Mouse (Mus musculus) lung, embryonic 16.5 days (tissue): ENCODE measurements around the gene Igdcc4. TPM values are rescaled to one million over a fixed set of nuclear protein-coding genes. Genes with fewer than 3 reads are reported as not detected.
A peak's percentile ranks its signal among the peaks of the same experiment; 100 is the strongest.

Source experiments
- ATAC-seq: fragments of 200-750 bp; cut with Nextera tagmentation; 2 replicates; pipeline ENCODE4 v1.8.0; 2017; ENCODE audit warnings: low read depth, mild to moderate bottlenecking, moderate library complexity
- H3K27ac ChIP-seq: fragments of 300-500 bp; sonication (generic); 2 replicates; pipeline ENCODE4 v1.5.1; 2014; ENCODE audit warnings: mild to moderate bottlenecking, control low read depth, low read length
- H3K27me3 ChIP-seq: fragments of 300-500 bp; sonication (generic); 2 replicates; pipeline ENCODE4 v1.6.1; 2014; ENCODE audit warnings: low read depth, low read length, mixed read lengths; ENCODE audit not compliant: control insufficient read depth, insufficient read depth
- H3K36me3 ChIP-seq: fragments of 300-500 bp; sonication (generic); 2 replicates; pipeline ENCODE4 v1.6.1; 2014; ENCODE audit warnings: low read length; ENCODE audit not compliant: control insufficient read depth, insufficient read depth
- H3K4me1 ChIP-seq: fragments of 300-500 bp; sonication (generic); replicated peaks from 2 replicates; pipeline ENCODE4 v1.6.1; 2014; ENCODE audit warnings: low read length, mixed read lengths; ENCODE audit not compliant: control insufficient read depth, insufficient read depth
- H3K4me2 ChIP-seq: fragments of 300-500 bp; sonication (generic); 2 replicates; pipeline ENCODE4 v1.6.1; 2014; ENCODE audit warnings: low read depth, low read length, control low read depth
- H3K4me3 ChIP-seq: fragments of 300-500 bp; sonication (generic); 2 replicates; pipeline ENCODE4 v1.5.1; 2014; ENCODE audit warnings: mild to moderate bottlenecking, low read length, control low read depth
- H3K9ac ChIP-seq: fragments of 300-500 bp; sonication (generic); 2 replicates; pipeline ENCODE4 v1.6.1; 2014; ENCODE audit warnings: low read length, control low read depth
- H3K9me3 ChIP-seq: fragments of 300-500 bp; sonication (generic); 2 replicates; pipeline ENCODE4 v1.6.1; 2016; ENCODE audit warnings: low read length; ENCODE audit not compliant: control insufficient read depth
- WGBS: fragments of 180-500 bp; shearing (Covaris S2); extraction: QIAGEN DNeasy Blood & Tissue Kit; methylation state at CpG from one replicate; pipeline ENCODE4 v1.1.7; 2014; 5-methylcytosine and 5-hydroxymethylcytosine counted together
- polyA plus RNA-seq: library from polyadenylated mRNA; unstranded; fragments of >200 nt; fragmentation: Nextera tagmentation; extraction: Ambion mirVana; gene quantifications from 2 replicates; pipeline ENCODE4 v1.2.1, GENCODE M21; 2015

The Igdcc4 gene
- polyA plus RNA-seq, 1 experiment from 2014 or later: 11.3 TPM

- ATAC-seq: no peak
- Histone ChIP-seq H3K9me3 (no peaks in the 10 kb centered on the region), H3K36me3 (no peaks in the 10 kb centered on the region), H3K4me2 (no peak overlapping the region), H3K27me3 (no peaks in the 10 kb centered on the region), H3K27ac (no peak overlapping the region), H3K4me3 (no peak overlapping the region), H3K4me1 (peaks cover 21% of the 10 kb centered on the region), H3K9ac (no peak overlapping the region)
- 84% methylated on average over 3 of the region's 3 CpGs for WGBS
These were observed 76.2 kb downstream of the Igdcc4 start for GRCm38 (mm10) chr9:65177497-65177896.

DNA sequence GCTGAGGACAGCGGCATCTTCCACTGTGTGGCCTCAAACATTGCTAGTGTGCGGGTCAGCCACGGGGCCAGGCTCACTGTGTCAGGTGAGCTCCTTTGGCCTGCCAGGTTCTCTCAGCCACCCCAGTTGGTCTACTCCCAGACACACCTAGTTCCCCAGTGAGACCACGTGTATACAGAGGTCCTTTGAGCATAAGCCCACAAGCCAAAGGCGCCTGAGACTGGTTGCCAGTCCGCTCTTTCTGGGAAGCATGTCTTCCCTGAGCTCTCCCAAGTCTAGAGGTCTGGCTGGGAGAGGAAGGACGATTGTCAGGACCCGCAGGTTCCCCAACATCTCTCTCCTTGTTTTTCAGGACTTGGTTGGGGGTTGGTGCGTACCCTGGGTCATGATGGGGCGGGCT lies 76.6 kb downstream of the Igdcc4 start:
- H3K27me3 ChIP-seq: no peaks in the 10 kb centered on the region
- H3K9ac ChIP-seq: no peak overlapping the region
- H3K4me1 ChIP-seq: peaks cover 21% of the 10 kb centered on the region
- 65% methylated on average over 10 of the region's 10 CpGs for WGBS
- no peak for ATAC-seq
- no peak overlapping the region for H3K4me2 ChIP-seq
- H3K36me3 ChIP-seq: no peaks in the 10 kb centered on the region
- no peaks in the 10 kb centered on the region for H3K9me3 ChIP-seq
- no peak overlapping the region for H3K4me3 ChIP-seq
- no peak overlapping the region for H3K27ac ChIP-seq

DNA sequence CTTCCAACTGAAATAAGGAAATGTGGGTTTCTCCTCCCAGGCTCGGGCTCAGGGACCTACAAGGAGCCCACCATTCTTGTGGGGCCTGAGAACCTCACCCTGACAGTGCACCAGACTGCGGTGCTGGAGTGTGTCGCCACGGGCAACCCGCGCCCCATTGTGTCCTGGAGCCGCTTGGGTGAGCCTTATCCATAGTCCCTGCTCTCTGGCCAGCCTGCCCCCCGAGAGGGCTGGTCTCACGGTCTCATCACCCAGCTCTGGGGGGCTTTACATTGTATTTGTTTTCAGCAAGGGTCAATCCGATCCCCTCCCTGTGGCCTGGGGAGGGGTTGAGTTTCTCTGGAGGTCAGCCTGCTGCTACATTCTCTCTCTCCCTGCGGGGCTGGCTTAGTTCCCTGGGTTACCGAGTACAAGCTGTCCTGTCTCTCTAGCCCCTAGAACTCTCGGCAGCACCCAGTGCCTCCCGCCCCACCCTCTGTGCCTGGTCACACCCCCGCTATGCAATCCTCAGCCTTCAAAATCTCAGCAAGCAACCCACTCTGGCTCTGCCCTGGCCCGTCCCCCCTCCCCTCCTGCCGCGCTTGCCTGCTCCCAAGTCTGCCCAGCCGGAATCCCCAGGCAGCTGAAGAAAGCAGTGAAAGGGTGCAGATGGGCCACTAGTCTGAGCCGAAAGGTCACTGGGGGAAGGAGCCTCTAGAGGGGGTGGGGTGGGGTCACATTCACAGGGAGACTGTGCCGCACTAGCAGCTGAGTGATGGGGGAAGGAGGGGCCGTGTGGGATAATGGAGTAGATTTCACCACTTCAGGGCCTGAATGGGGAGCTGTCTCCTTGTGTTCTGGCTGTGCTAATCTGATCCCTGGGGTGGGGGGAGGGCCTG lies 77.3 kb downstream of the Igdcc4 start:
- no peaks in the 10 kb centered on the region for H3K27me3 ChIP-seq
- WGBS: 14% methylated on average over 22 of the region's 22 CpGs
- 0 out of 2 replicates have a peak overlapping the region, but pooled peaks have one; percentile 4 for H3K4me3 ChIP-seq
- ATAC-seq: peak; percentile 76
- peaks cover 21% of the 10 kb centered on the region for H3K4me1 ChIP-seq
- no peaks in the 10 kb centered on the region for H3K9me3 ChIP-seq
- H3K27ac ChIP-seq: no peak overlapping the region
- H3K36me3 ChIP-seq: no peaks in the 10 kb centered on the region
- H3K4me2 ChIP-seq: peak overlapping the region; percentile 37
- H3K9ac ChIP-seq: peak overlapping the region; percentile 33

DNA sequence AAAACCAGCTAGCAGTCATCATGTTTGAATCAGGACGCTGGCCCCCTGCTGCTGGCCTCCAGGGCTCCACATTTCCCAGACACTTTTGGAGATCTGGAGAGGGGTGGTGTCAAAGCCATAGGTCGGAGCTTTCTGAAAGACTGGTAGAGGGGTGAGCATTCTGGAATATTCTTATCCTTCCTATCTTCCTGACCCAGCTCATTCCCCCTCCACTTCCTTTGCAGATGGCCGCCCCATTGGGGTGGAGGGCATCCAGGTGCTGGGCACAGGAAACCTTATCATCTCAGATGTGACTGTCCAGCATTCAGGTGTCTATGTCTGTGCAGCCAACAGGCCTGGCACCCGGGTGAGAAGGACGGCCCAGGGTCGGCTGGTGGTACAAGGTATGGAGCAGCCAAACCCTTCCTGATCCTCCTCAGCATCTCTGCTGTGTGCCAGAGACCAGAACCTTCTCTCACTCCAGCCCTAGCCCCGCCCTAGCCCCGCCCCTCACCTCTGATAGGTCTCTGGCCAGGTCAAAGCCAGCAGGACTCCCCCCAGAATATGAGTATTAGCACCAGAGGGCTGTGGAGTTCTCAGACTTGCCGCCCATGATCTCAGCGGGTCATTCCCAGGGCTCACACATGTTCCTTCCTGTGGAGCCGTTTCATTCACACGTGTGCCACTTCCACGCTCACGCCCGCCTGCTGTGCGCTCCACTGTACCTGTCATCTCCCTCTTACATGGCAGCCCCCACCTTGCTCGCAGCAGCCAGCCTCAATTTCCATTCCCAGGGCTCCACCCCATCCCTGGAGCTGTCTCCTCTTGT lies 78.7 kb downstream of the Igdcc4 start:
- H3K4me3 ChIP-seq: no peak overlapping the region
- no peak for ATAC-seq
- 31% methylated on average over 17 of the region's 17 CpGs for WGBS

More for the DNA sequence above, 78.7 kb downstream of the Igdcc4 start:
- no peaks in the 10 kb centered on the region for H3K27me3 ChIP-seq
- H3K9me3 ChIP-seq: no peaks in the 10 kb centered on the region
- no peak overlapping the region for H3K9ac ChIP-seq
- H3K4me1 ChIP-seq: peaks cover 21% of the 10 kb centered on the region
- no peaks in the 10 kb centered on the region for H3K36me3 ChIP-seq
- no peak overlapping the region for H3K27ac ChIP-seq
- H3K4me2 ChIP-seq: peak overlapping the region; percentile 22; the same call in 1 of the 2 replicates

Other genes starting within 250 kb of the Igdcc4 start
- gene Slc24a1, start 149.9 kb upstream of the Igdcc4 start, polyA plus RNA-seq: 0.06 and 0.08 TPM in 2 replicates
- gene Ints14, start 140.6 kb upstream of the Igdcc4 start, polyA plus RNA-seq: 53.2 and 55.8 TPM in 2 replicates
- gene Hacd3, start 79.8 kb upstream of the Igdcc4 start, polyA plus RNA-seq: 76.6 and 79.6 TPM in 2 replicates
- 35.9 and 37.6 TPM in 2 replicates for gene Dpp8, start 69.1 kb upstream of the Igdcc4 start, polyA plus RNA-seq
- gene Igdcc3, start 39.7 kb downstream of the Igdcc4 start, polyA plus RNA-seq: 0.85 and 1.3 TPM in 2 replicates
- gene Parp16, start 93.9 kb downstream of the Igdcc4 start, polyA plus RNA-seq: 5.7 TPM in 2 replicates
- gene Cilp, start 163.7 kb downstream of the Igdcc4 start, polyA plus RNA-seq: 0.19 and 0.35 TPM in 2 replicates
- gene Clpx, start 192.8 kb downstream of the Igdcc4 start, polyA plus RNA-seq: 50.3 and 51.8 TPM in 2 replicates
- gene Pdcd7, start 244.6 kb downstream of the Igdcc4 start, polyA plus RNA-seq: 3.9 and 4.9 TPM in 2 replicates